Mouse (Mus musculus): Measurements from ENCODE around the gene Dnaja3.

DNA sequence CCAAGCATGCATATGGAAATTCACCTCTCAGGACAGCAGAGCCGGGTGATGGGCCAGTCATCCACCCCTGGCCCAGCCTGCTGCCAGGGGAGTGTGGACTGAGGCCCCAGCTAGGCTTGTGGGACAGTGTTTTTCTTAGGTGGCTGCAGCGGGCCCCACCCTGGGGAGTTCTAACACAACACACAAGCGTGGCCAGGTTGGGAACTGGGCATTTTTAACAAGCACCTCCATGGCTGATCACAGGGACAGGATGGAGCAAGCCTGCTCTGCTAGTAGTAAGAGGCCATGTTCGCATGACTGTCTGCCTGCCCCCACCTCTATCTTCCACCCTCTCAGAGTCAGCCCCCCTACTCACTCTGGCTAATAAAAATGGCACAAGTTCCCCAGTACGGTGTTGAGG is 41.7 kb upstream of the Dnaja3 start:
- TF ChIP-seq CTCF (IDR thresholded peaks at IDR 0.05; ENCODE audit: low read depth) (no peak), EP300 (IDR thresholded peaks at IDR 0.05; ENCODE audit: low read depth) (no peak)
